Mouse (Mus musculus) T-helper 17 cell (primary cell): ENCODE measurements at regions not wholly inside any gene's neighbourhood (a gene's known extent, or its start where the extent isn't known, plus 50 kb on each side); places are given as distances from the start of the nearest gene placed in this dataset.
"Not testable (repeated sequence)": the region's sequence is repeated elsewhere in the genome, so short reads cannot be mapped to it uniquely, and the experiment has no call there.

ENCODE experiments used
- in situ Hi-C, 2 experiments: fragments of 300-600 bp; cut with MboI, MseI; formaldehyde crosslinking; loops; 1 replicate in 1 of 2; 2 replicates in 1 of 2; pipeline ENCODE4 v1.15.1; 2025; ENCODE audit warnings: high pct_unique_total_duplicates in 2 of 2

GRCm38 (mm10) chr7:29639591-29639990 lies 87.2 kb downstream of the Catsperg2 start:
- in situ Hi-C loops, result not testable (repeated sequence)

- in situ Hi-C loops, result loop anchor here in 1 of 2 experiments (25.0 kb wide), 1 partner anchor 1110 kb away; the partner anchor contains the start of gene Atp4a
These were observed 83.9 kb upstream of the Sipa1l3 start for GRCm38 (mm10) chr7:29602356-29602755.

- in situ Hi-C loops, result loop anchor here in 1 of 2 experiments (25.0 kb wide), 1 partner anchor 1111 kb away; the partner anchor contains the start of gene Atp4a
These were observed 82.9 kb upstream of the Sipa1l3 start for GRCm38 (mm10) chr7:29601337-29601736.

GRCm38 (mm10) chr7:29597291-29597690 lies 78.8 kb upstream of the Sipa1l3 start:
- in situ Hi-C loops, result not testable (repeated sequence)

GRCm38 (mm10) chr7:29578128-29578527 lies 59.7 kb upstream of the Sipa1l3 start:
- in situ Hi-C loops, result loop anchor here in 1 of 2 experiments (10.0 kb wide), 1 partner anchor 1657 kb away; no protein-coding TSS in a partner anchor

- in situ Hi-C loops, result loop anchor here in 1 of 2 experiments (10.0 kb wide), 1 partner anchor 1659 kb away; no protein-coding TSS in a partner anchor
These were observed 57.2 kb upstream of the Sipa1l3 start for GRCm38 (mm10) chr7:29575606-29576005.
